Mouse (Mus musculus): Measurements from ENCODE around the gene Tiparp.

GRCm38 (mm10) chr3:65482266-65482665 lies 45.9 kb upstream of the Tiparp start:
- no peak for TF ChIP-seq POLR2A (IDR thresholded peaks at IDR 0.05; ENCODE audit: insufficient read depth, low read length)
- TF ChIP-seq CTCF (IDR thresholded peaks at IDR 0.05; ENCODE audit: low read depth, low read length) = no peak
